Mouse (Mus musculus): ENCODE measurements around the gene Wdr60. TPM values are rescaled to one million over a fixed set of nuclear protein-coding genes. Genes with fewer than 3 reads are reported as not detected.

Gene Wdr60
- total and polyA plus RNA-seq, 3 experiments: 3.6 to 9.2 (median 6.7) TPM

DNA sequence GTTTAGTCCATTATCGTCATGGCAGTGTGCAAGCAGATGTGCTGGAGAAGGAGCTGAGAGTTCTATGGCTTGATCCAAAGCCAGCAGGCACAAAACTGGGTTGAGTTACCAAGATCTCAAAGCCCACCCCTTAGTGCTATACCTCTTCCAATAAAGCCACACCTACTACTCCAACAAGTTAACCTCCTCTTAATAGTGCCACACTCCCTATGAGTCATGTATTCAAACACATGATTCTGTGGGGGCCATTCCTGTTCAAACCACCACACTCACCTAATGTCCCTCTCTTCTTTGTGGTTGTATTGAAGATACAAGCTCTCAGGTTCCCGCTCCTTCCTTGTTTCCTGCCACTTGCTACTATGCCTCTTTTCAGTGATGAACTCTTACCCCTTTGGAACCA lies 37.1 kb upstream of the Wdr60 start:
- no peak overlapping the region for H3K27ac ChIP-seq (ENCODE audit: insufficient read depth, low read depth)
- H3K4me1 ChIP-seq (ENCODE audit: control insufficient read depth in 1 of 2, insufficient read depth in 2 of 2): no peaks in the 10 kb centered on the region
- H3K9me3 ChIP-seq (replicated peaks; ENCODE audit: low read length): no peaks in the 10 kb centered on the region
- no peak overlapping the region for H3K9ac ChIP-seq (ENCODE audit: insufficient read depth, low read depth)
- H3K79me2 ChIP-seq (replicated peaks; ENCODE audit: control insufficient read depth, extremely low read depth, insufficient read depth, poor library complexity, severe bottlenecking): no peaks in the 10 kb centered on the region
- in situ Hi-C loops (cut with MboI; ENCODE audit: low pct_ligation_motif_present, low pct_unique_long_range_greater_than_20kb, low sequenced_read_pairs): loop anchor here (25.0 kb wide), 1 partner anchor 112 kb away; the partner anchor contains the start of gene Ncapg2
- no peak overlapping the region for H3K4me2 ChIP-seq (ENCODE audit: insufficient read depth, low read depth, poor library complexity, severe bottlenecking)
- DNase-seq (ENCODE audit: extremely low read depth): no peak
- dilution Hi-C loops (cut with MboI; ENCODE audit: extremely low pct_ligation_motif_present, extremely low pct_unique_long_range_greater_than_20kb, low sequenced_read_pairs): no loop called here
- H3K27me3 ChIP-seq (replicated peaks): no peaks in the 10 kb centered on the region
- no peak overlapping the region for H3K4me3 ChIP-seq (replicated peaks in 1 of 3; ENCODE audit: low read depth in 2 of 3, low read length in 2 of 3, poor library complexity in 1 of 3)
- H3K36me3 ChIP-seq (replicated peaks in 1 of 2; ENCODE audit: control insufficient read depth in 1 of 2, insufficient read depth in 1 of 2, low read length in 1 of 2): no peaks in the 10 kb centered on the region
- TF ChIP-seq CHD2 (IDR thresholded peaks at IDR 0.05; ENCODE audit: low read length) (no peak), IRF4 (IDR thresholded peaks at IDR 0.05; ENCODE audit: low read depth, low read length) (no peak), ETS1 (conservative IDR thresholded peaks at IDR 0.05; ENCODE audit: low read depth, low read length) (no peak)

- Histone ChIP-seq H3K36me3 (replicated peaks in 1 of 2; ENCODE audit: control insufficient read depth in 1 of 2, insufficient read depth in 1 of 2, low read length in 1 of 2) (no peaks in the 10 kb centered on the region), H3K4me1 (ENCODE audit: control insufficient read depth in 1 of 2, insufficient read depth in 2 of 2) (no peaks in the 10 kb centered on the region), H3K4me2 (ENCODE audit: insufficient read depth, low read depth, poor library complexity, severe bottlenecking) (no peak overlapping the region), H3K9me3 (replicated peaks; ENCODE audit: low read length) (no peaks in the 10 kb centered on the region), H3K27me3 (replicated peaks) (no peaks in the 10 kb centered on the region), H3K9ac (ENCODE audit: insufficient read depth, low read depth) (no peak overlapping the region), H3K79me2 (replicated peaks; ENCODE audit: control insufficient read depth, extremely low read depth, insufficient read depth, poor library complexity, severe bottlenecking) (no peaks in the 10 kb centered on the region), H3K4me3 (replicated peaks in 1 of 3; ENCODE audit: low read depth in 2 of 3, low read length in 2 of 3, poor library complexity in 1 of 3) (no peak overlapping the region), H3K27ac (ENCODE audit: insufficient read depth, low read depth) (no peak overlapping the region)
- in situ Hi-C loops (cut with MboI; ENCODE audit: low pct_ligation_motif_present, low pct_unique_long_range_greater_than_20kb, low sequenced_read_pairs): loop anchor here (25.0 kb wide), 1 partner anchor 119 kb away; the partner anchor contains the start of gene Ncapg2
- dilution Hi-C loops (cut with MboI; ENCODE audit: extremely low pct_ligation_motif_present, extremely low pct_unique_long_range_greater_than_20kb, low sequenced_read_pairs): no loop called here
- TF ChIP-seq NRF1 (IDR thresholded peaks at IDR 0.05; ENCODE audit: low read depth, low read length): no peak
- no peak for TF ChIP-seq CTCF (conservative IDR thresholded peaks at IDR 0.05 in 1 of 2, IDR thresholded peaks at IDR 0.05 in 1 of 2; ENCODE audit: low read depth in 2 of 2, low read length in 2 of 2)
- no peak for DNase-seq (ENCODE audit: extremely low read depth)
These were observed 30.9 kb upstream of the Wdr60 start for GRCm38 (mm10) chr12:116293599-116294292.

DNA sequence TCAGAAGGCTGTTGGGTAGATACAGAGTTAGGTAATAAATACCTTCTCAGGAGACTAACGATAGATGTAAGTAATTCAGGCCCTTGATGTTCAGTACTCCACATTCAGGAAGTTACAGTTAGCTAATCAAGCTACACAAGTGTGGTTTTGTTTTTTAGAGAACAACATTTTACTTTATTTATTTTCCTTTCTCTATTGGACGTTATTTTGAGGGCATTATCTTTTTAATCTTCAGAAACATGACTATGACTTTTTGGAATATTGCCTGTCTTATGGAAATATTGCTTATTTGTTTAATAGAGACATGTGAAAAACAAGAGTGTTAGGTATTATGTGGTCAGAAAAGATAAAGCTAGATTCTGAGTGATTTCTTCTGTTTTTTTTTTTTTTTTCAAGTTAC lies 30.4 kb upstream of the Wdr60 start:
- no peak overlapping the region for H3K27ac ChIP-seq (ENCODE audit: insufficient read depth, low read depth)
- H3K36me3 ChIP-seq (replicated peaks in 1 of 2; ENCODE audit: control insufficient read depth in 1 of 2, insufficient read depth in 1 of 2, low read length in 1 of 2): no peaks in the 10 kb centered on the region
- no peak overlapping the region for H3K4me3 ChIP-seq (replicated peaks in 1 of 3; ENCODE audit: low read depth in 2 of 3, low read length in 2 of 3, poor library complexity in 1 of 3)
- no peak overlapping the region for H3K9ac ChIP-seq (ENCODE audit: insufficient read depth, low read depth)
- no peaks in the 10 kb centered on the region for H3K79me2 ChIP-seq (replicated peaks; ENCODE audit: control insufficient read depth, extremely low read depth, insufficient read depth, poor library complexity, severe bottlenecking)
- no peak overlapping the region for H3K4me2 ChIP-seq (ENCODE audit: insufficient read depth, low read depth, poor library complexity, severe bottlenecking)
- dilution Hi-C loops (cut with MboI; ENCODE audit: extremely low pct_ligation_motif_present, extremely low pct_unique_long_range_greater_than_20kb, low sequenced_read_pairs) (no loop called here), in situ Hi-C loops (cut with MboI; ENCODE audit: low pct_ligation_motif_present, low pct_unique_long_range_greater_than_20kb, low sequenced_read_pairs) (loop anchor here (25.0 kb wide), 1 partner anchor 119 kb away; the partner anchor contains the start of gene Ncapg2)
- H3K27me3 ChIP-seq (replicated peaks): no peaks in the 10 kb centered on the region
- no peaks in the 10 kb centered on the region for H3K9me3 ChIP-seq (replicated peaks; ENCODE audit: low read length)
- H3K4me1 ChIP-seq (ENCODE audit: control insufficient read depth in 1 of 2, insufficient read depth in 2 of 2): no peaks in the 10 kb centered on the region
- DNase-seq (ENCODE audit: extremely low read depth): no peak
- TF ChIP-seq NELFE (IDR thresholded peaks at IDR 0.05; ENCODE audit: low read depth, low read length): no peak
- TF ChIP-seq CTCF (conservative IDR thresholded peaks at IDR 0.05 in 1 of 2, IDR thresholded peaks at IDR 0.05 in 1 of 2; ENCODE audit: low read depth in 2 of 2, low read length in 2 of 2): no peak
- TF ChIP-seq PAX5 (IDR thresholded peaks at IDR 0.05; ENCODE audit: low read length): no peak
- TF ChIP-seq CHD1 (IDR thresholded peaks at IDR 0.05; ENCODE audit: low read depth, low read length): no peak

Data from CH12.LX (cell line).